In the genomic region with DNA sequence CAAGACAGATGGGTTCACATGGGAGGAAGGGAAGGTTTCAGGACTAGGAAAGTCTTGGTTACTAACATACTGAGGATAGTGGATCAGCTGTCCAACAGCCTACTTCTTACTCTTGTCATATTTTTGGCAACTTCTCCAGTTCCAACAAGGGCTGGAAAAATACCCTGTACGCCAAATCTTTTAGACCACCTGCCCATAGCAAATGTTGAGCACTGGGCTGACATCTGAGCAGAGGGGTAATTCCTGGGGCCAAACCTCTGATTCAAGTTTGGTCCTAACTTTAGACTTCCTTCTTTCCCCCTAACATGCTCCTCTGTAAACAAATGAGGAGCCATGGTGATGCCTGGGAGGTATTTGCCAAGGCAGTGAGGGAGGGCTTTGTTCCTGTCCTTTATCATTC, we compare ENCODE assay signal across 22 mouse cellular contexts.
DNase-seq lines count a peak whose midpoint lies in the region; ATAC-seq and TF ChIP-seq lines count a peak whose summit lies in the region.
"Had no signal": no experiment of that assay in that cellular context is flagged by ENCODE, and none has a peak within 500 bp of the region (broad histone marks: within the 10 kb centered on the region; RNA-seq: fewer than 3 reads in every experiment).

No protein-coding gene starts in this region.

- H3K4me3 ChIP-seq in forebrain, embryonic 10.5 days, result no peak overlapping the region
- H3K4me3 ChIP-seq in forebrain, embryonic 12.5 days (replicated peaks), result no peak overlapping the region
- no peak overlapping the region for H3K4me3 ChIP-seq in embryonic facial prominence, embryonic 14.5 days (ENCODE audit: low read depth, low read length)
- no peak overlapping the region for H3K4me3 ChIP-seq in limb, embryonic 14.5 days (replicated peaks; ENCODE audit: low read length)
- H3K4me3 ChIP-seq: forebrain, embryonic 13.5 days; gastrocnemius, adult 2 months; heart, embryonic 10.5 days; hindbrain, embryonic 10.5 days; intestine, embryonic 15.5 days had no signal

- H3K27ac ChIP-seq in forebrain, embryonic 10.5 days, result no peak overlapping the region
- no peak overlapping the region for H3K27ac ChIP-seq in forebrain, embryonic 12.5 days
- H3K27ac ChIP-seq in embryonic facial prominence, embryonic 14.5 days (replicated peaks; ENCODE audit: low read depth, low read length), result no peak overlapping the region
- H3K27ac ChIP-seq in limb, embryonic 14.5 days (replicated peaks; ENCODE audit: low read depth, low read length), result no peak overlapping the region
- H3K27ac ChIP-seq: forebrain, embryonic 13.5 days; gastrocnemius, adult 2 months; heart, embryonic 10.5 days; hindbrain, embryonic 10.5 days; hindbrain, embryonic 14.5 days; intestine, embryonic 15.5 days had no signal

- DNase-seq in forebrain, embryonic 10.5 days (ENCODE audit: extremely low spot score, low spot score), result peak; percentile 14
- peak; percentile 18 for DNase-seq in embryo, embryonic 10.5 days (ENCODE audit: low spot score)
- peak; percentile 41 for DNase-seq in embryonic facial prominence, embryonic 14.5 days (ENCODE audit: low spot score)
- DNase-seq in limb, embryonic 14.5 days (ENCODE audit: low spot score), result peak; percentile 6
- no peak for DNase-seq in urinary bladder, postnatal 10 days (ENCODE audit: low spot score)
- no peak for DNase-seq in MN1 (ENCODE audit: low spot score)
- DNase-seq in gastrocnemius, postnatal 14 days, result no peak
- DNase-seq: adrenal gland, postnatal 14 days; cerebellum, adult 18-20 months; cerebellum, postnatal 10 days; forebrain, postnatal 0 days; gastrocnemius, adult 2 months; gastrocnemius, postnatal 36 days; heart, postnatal 14 days had no signal

- ATAC-seq in forebrain, embryonic 12.5 days (ENCODE audit: low FRiP score), result no peak
- ATAC-seq in embryonic facial prominence, embryonic 14.5 days (ENCODE audit: low read depth), result peak; percentile 62
- peak; percentile 76 for ATAC-seq in limb, embryonic 14.5 days (ENCODE audit: low FRiP score, low read depth)
- ATAC-seq: activated CD4-positive, CD25-positive, alpha-beta regulatory T cell, adult 4 months; forebrain, embryonic 13.5 days; forebrain, postnatal 0 days; intestine, embryonic 15.5 days; Patski had no signal

- no peak overlapping the region for H3K9ac ChIP-seq in forebrain, embryonic 12.5 days
- H3K9ac ChIP-seq in embryonic facial prominence, embryonic 14.5 days (ENCODE audit: low read depth, low read length), result no peak overlapping the region
- H3K9ac ChIP-seq in limb, embryonic 14.5 days (ENCODE audit: low read depth, low read length, severe bottlenecking), result no peak overlapping the region
- H3K9ac ChIP-seq: forebrain, embryonic 13.5 days; forebrain, postnatal 0 days; hindbrain, embryonic 14.5 days; intestine, embryonic 15.5 days had no signal

- H3K36me3 ChIP-seq in forebrain, embryonic 10.5 days (replicated peaks), result no peaks in the 10 kb centered on the region
- no peaks in the 10 kb centered on the region for H3K36me3 ChIP-seq in forebrain, embryonic 12.5 days (replicated peaks)
- no peaks in the 10 kb centered on the region for H3K36me3 ChIP-seq in embryonic facial prominence, embryonic 14.5 days (ENCODE audit: control insufficient read depth, insufficient read depth, low read length)
- no peaks in the 10 kb centered on the region for H3K36me3 ChIP-seq in limb, embryonic 14.5 days (ENCODE audit: control insufficient read depth, insufficient read depth, low read length)
- H3K36me3 ChIP-seq: heart, embryonic 10.5 days; hindbrain, embryonic 10.5 days; intestine, embryonic 15.5 days had no signal

- H3K27me3 ChIP-seq in forebrain, embryonic 10.5 days (ENCODE audit: poor library complexity, severe bottlenecking), result no peaks in the 10 kb centered on the region
- H3K27me3 ChIP-seq in forebrain, embryonic 12.5 days, result no peaks in the 10 kb centered on the region
- no peaks in the 10 kb centered on the region for H3K27me3 ChIP-seq in embryonic facial prominence, embryonic 14.5 days (replicated peaks; ENCODE audit: control insufficient read depth, insufficient read depth, low read length)
- H3K27me3 ChIP-seq in limb, embryonic 14.5 days (ENCODE audit: control insufficient read depth, insufficient read depth, low read length), result no peaks in the 10 kb centered on the region
- H3K27me3 ChIP-seq: forebrain, embryonic 13.5 days; intestine, embryonic 15.5 days; Patski had no signal

- H3K4me2 ChIP-seq in forebrain, embryonic 12.5 days, result no peak overlapping the region
- no peak overlapping the region for H3K4me2 ChIP-seq in embryonic facial prominence, embryonic 14.5 days (ENCODE audit: low read depth, low read length)
- no peak overlapping the region for H3K4me2 ChIP-seq in limb, embryonic 14.5 days (replicated peaks; ENCODE audit: low read depth, low read length, severe bottlenecking)
- H3K4me2 ChIP-seq: forebrain, embryonic 13.5 days; hindbrain, embryonic 14.5 days; intestine, embryonic 15.5 days had no signal

- TF ChIP-seq POLR2A in limb, embryonic 14.5 days (IDR thresholded peaks at IDR 0.05; ENCODE audit: borderline replicate concordance, extremely low read depth, insufficient read depth, insufficient read length), result no peak

- WGBS in forebrain, embryonic 10.5 days, result 84% methylated on average over 1 of the region's 1 CpGs
- 100% methylated on average over 1 of the region's 1 CpGs for WGBS in forebrain, embryonic 12.5 days
- 63% methylated on average over 1 of the region's 1 CpGs for WGBS in embryonic facial prominence, embryonic 14.5 days
- WGBS in limb, embryonic 14.5 days, result 82% methylated on average over 1 of the region's 1 CpGs

- H3K9me3 ChIP-seq in forebrain, embryonic 10.5 days, result no peaks in the 10 kb centered on the region
- H3K9me3 ChIP-seq in forebrain, embryonic 12.5 days, result no peaks in the 10 kb centered on the region
- no peaks in the 10 kb centered on the region for H3K9me3 ChIP-seq in embryonic facial prominence, embryonic 14.5 days (ENCODE audit: control insufficient read depth, low read length)
- H3K9me3 ChIP-seq in limb, embryonic 14.5 days (ENCODE audit: control insufficient read depth, low read length), result no peaks in the 10 kb centered on the region
- H3K9me3 ChIP-seq: forebrain, embryonic 13.5 days; heart, embryonic 10.5 days; hindbrain, embryonic 10.5 days; intestine, embryonic 15.5 days had no signal

- intact Hi-C loops in gastrocnemius, postnatal 14 days (cut with DNase I; ENCODE audit: low total_unique reads), result no loop called here

- no peaks in the 10 kb centered on the region for H3K4me1 ChIP-seq in forebrain, embryonic 10.5 days
- no peaks in the 10 kb centered on the region for H3K4me1 ChIP-seq in forebrain, embryonic 12.5 days
- H3K4me1 ChIP-seq in embryonic facial prominence, embryonic 14.5 days (ENCODE audit: control insufficient read depth, insufficient read depth, low read length), result no peaks in the 10 kb centered on the region
- no peaks in the 10 kb centered on the region for H3K4me1 ChIP-seq in limb, embryonic 14.5 days (ENCODE audit: control insufficient read depth, insufficient read depth, low read length)
- H3K4me1 ChIP-seq: forebrain, embryonic 13.5 days; hindbrain, embryonic 10.5 days; intestine, embryonic 15.5 days had no signal

Comparison
In these comparisons a context has a peak if more than half of its experiments do, and no peak if none do; other contexts are left out.
1. DNase-seq: peak in forebrain, embryonic 10.5 days (single experiment), embryo, embryonic 10.5 days (single experiment), embryonic facial prominence, embryonic 14.5 days (single experiment) and limb, embryonic 14.5 days (single experiment); none in urinary bladder, postnatal 10 days (single experiment), MN1 (single experiment) and gastrocnemius, postnatal 14 days (single experiment).